Mouse (Mus musculus): ENCODE measurements around the gene Zfp219. TPM values are rescaled to one million over a fixed set of nuclear protein-coding genes. Genes with fewer than 3 reads are reported as not detected.

Gene Zfp219
- polyA plus RNA-seq, 1 experiment = 64.5 TPM

- Histone ChIP-seq H3K27me3 (ENCODE audit: control insufficient read depth, insufficient read depth, low read length, poor library complexity, severe bottlenecking) (no peaks in the 10 kb centered on the region), H3K9ac (ENCODE audit: low read depth, poor library complexity, severe bottlenecking) (no peak overlapping the region)
Observed at GRCm38 (mm10) chr14:52012553-52012952, 8.0 kb downstream of the Zfp219 start.

GRCm38 (mm10) chr14:52012085-52012484 lies 8.4 kb downstream of the Zfp219 start:
- TF ChIP-seq POLR2A (IDR thresholded peaks at IDR 0.05; ENCODE audit: insufficient read depth, low read length) (no peak), EP300 (IDR thresholded peaks at IDR 0.05; ENCODE audit: insufficient read depth, low read depth, low read length) (no peak), CTCF (IDR thresholded peaks at IDR 0.05; ENCODE audit: low read depth, low read length) (no peak)
- H3K9me3 ChIP-seq (replicated peaks; ENCODE audit: control insufficient read depth, insufficient read depth, low read length, poor library complexity, severe bottlenecking) = no peaks in the 10 kb centered on the region
- no peak overlapping the region for H3K9ac ChIP-seq (ENCODE audit: low read depth, poor library complexity, severe bottlenecking)
- H3K4me3 ChIP-seq (ENCODE audit: low read depth, low read length) = no peak overlapping the region
- peaks cover 5% of the 10 kb centered on the region for H3K4me1 ChIP-seq (ENCODE audit: control insufficient read depth, insufficient read depth, low read length)
- 0 out of 2 replicates have a peak, but pooled peaks cover 1% of the 10 kb centered on the region for H3K36me3 ChIP-seq (ENCODE audit: control insufficient read depth, insufficient read depth, low read length, poor library complexity, severe bottlenecking)
- no peaks in the 10 kb centered on the region for H3K27me3 ChIP-seq (ENCODE audit: control insufficient read depth, insufficient read depth, low read length, poor library complexity, severe bottlenecking)
- no peak overlapping the region for H3K27ac ChIP-seq (ENCODE audit: insufficient read depth, low read length)

More at GRCm38 (mm10) chr14:52012553-52012952, 8.0 kb downstream of the Zfp219 start:
- Histone ChIP-seq H3K4me3 (ENCODE audit: low read depth, low read length) (no peak overlapping the region), H3K9me3 (replicated peaks; ENCODE audit: control insufficient read depth, insufficient read depth, low read length, poor library complexity, severe bottlenecking) (no peaks in the 10 kb centered on the region), H3K27ac (ENCODE audit: insufficient read depth, low read length) (no peak overlapping the region), H3K4me1 (ENCODE audit: control insufficient read depth, insufficient read depth, low read length) (peaks cover 4% of the 10 kb centered on the region), H3K36me3 (ENCODE audit: control insufficient read depth, insufficient read depth, low read length, poor library complexity, severe bottlenecking) (no peaks in the 10 kb centered on the region)
- no peak for TF ChIP-seq POLR2A (IDR thresholded peaks at IDR 0.05; ENCODE audit: insufficient read depth, low read length)
- no peak for TF ChIP-seq EP300 (IDR thresholded peaks at IDR 0.05; ENCODE audit: insufficient read depth, low read depth, low read length)
- no peak for TF ChIP-seq CTCF (IDR thresholded peaks at IDR 0.05; ENCODE audit: low read depth, low read length)

DNA sequence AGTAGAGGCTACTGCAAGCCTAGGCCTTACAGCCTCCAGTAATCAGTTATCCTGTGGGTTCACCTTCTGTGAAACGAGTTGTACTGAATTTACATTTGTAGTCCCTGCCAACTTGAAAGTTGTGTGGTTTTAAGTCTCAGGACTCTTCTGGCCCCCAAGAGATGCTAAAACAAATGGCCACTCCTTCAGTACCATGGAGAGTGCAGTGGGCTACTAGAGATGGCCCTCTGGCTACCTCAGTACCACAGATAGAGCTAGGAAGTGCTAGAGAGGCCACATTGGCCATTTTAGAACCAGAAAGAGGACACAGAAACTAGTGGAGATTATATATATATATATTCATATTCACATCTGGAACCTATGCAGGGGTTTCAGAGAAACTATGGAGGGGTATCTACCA lies 8.8 kb downstream of the Zfp219 start:
- Histone ChIP-seq H3K36me3 (ENCODE audit: control insufficient read depth, insufficient read depth, low read length, poor library complexity, severe bottlenecking) (0 out of 2 replicates have a peak, but pooled peaks cover 2% of the 10 kb centered on the region), H3K27ac (ENCODE audit: insufficient read depth, low read length) (peak overlapping the region; percentile 12; the same call in 1 of the 2 replicates), H3K9me3 (replicated peaks; ENCODE audit: control insufficient read depth, insufficient read depth, low read length, poor library complexity, severe bottlenecking) (no peaks in the 10 kb centered on the region), H3K27me3 (ENCODE audit: control insufficient read depth, insufficient read depth, low read length, poor library complexity, severe bottlenecking) (no peaks in the 10 kb centered on the region), H3K4me3 (ENCODE audit: low read depth, low read length) (no peak overlapping the region), H3K9ac (ENCODE audit: low read depth, poor library complexity, severe bottlenecking) (no peak overlapping the region), H3K4me1 (ENCODE audit: control insufficient read depth, insufficient read depth, low read length) (peaks cover 5% of the 10 kb centered on the region)
- TF ChIP-seq EP300 (IDR thresholded peaks at IDR 0.05; ENCODE audit: insufficient read depth, low read depth, low read length) (no peak), POLR2A (IDR thresholded peaks at IDR 0.05; ENCODE audit: insufficient read depth, low read length) (no peak), CTCF (IDR thresholded peaks at IDR 0.05; ENCODE audit: low read depth, low read length) (no peak)

DNA sequence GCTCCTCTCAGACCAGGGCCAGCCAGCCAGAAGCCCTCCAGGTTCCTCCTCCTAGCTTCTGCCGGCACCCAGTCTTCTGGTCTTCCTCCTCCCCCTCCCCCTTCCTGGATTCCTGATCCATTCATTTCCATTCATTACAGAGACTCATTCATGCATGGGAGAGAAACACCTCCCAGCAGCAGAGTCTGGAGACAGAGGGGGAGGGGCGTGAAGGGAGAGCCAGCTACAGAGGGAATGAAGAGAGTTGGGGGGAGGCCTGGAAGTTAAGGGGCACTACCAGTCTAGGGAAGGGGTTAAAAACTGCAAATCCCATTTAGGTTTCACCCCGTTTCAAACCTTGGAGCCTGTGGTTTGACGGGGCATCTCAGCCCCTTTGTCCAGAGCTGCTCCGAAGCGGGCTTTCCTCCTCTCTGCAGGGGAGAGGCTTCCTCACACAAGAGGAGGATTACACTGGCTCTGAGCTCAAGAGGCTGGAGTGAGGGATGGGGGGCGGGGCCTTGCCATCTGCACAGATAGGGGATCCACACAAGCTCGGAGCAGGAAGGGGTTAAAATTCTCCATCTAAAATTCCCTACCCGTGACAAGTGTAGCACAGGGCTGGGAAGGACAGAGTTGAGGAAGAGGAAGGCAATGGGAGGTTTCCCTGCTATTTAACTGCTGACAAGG lies 10.0 kb downstream of the Zfp219 start:
- Histone ChIP-seq H3K4me3 (ENCODE audit: low read depth, low read length) (peak overlapping the region; percentile 35), H3K27me3 (ENCODE audit: control insufficient read depth, insufficient read depth, low read length, poor library complexity, severe bottlenecking) (no peaks in the 10 kb centered on the region), H3K36me3 (ENCODE audit: control insufficient read depth, insufficient read depth, low read length, poor library complexity, severe bottlenecking) (peaks cover 2% of the 10 kb centered on the region; the same call in 1 of the 2 replicates), H3K4me1 (ENCODE audit: control insufficient read depth, insufficient read depth, low read length) (peaks cover 5% of the 10 kb centered on the region), H3K9me3 (replicated peaks; ENCODE audit: control insufficient read depth, insufficient read depth, low read length, poor library complexity, severe bottlenecking) (no peaks in the 10 kb centered on the region), H3K9ac (ENCODE audit: low read depth, poor library complexity, severe bottlenecking) (no peak overlapping the region), H3K27ac (ENCODE audit: insufficient read depth, low read length) (peak overlapping the region; percentile 66)
- TF ChIP-seq CTCF (IDR thresholded peaks at IDR 0.05; ENCODE audit: low read depth, low read length) (no peak), EP300 (IDR thresholded peaks at IDR 0.05; ENCODE audit: insufficient read depth, low read depth, low read length) (0 out of 2 replicates have a peak, but pooled peaks have one; percentile 22)

- Histone ChIP-seq H3K27ac (ENCODE audit: insufficient read depth, low read length) (peak overlapping the region; percentile 59), H3K27me3 (ENCODE audit: control insufficient read depth, insufficient read depth, low read length, poor library complexity, severe bottlenecking) (no peaks in the 10 kb centered on the region), H3K9ac (ENCODE audit: low read depth, poor library complexity, severe bottlenecking) (peak overlapping the region; percentile 22; the same call in 1 of the 2 replicates), H3K36me3 (ENCODE audit: control insufficient read depth, insufficient read depth, low read length, poor library complexity, severe bottlenecking) (peaks cover 2% of the 10 kb centered on the region; the same call in 1 of the 2 replicates), H3K4me3 (ENCODE audit: low read depth, low read length) (peak overlapping the region; percentile 35), H3K9me3 (replicated peaks; ENCODE audit: control insufficient read depth, insufficient read depth, low read length, poor library complexity, severe bottlenecking) (no peaks in the 10 kb centered on the region), H3K4me1 (ENCODE audit: control insufficient read depth, insufficient read depth, low read length) (peaks cover 5% of the 10 kb centered on the region)
- TF ChIP-seq CTCF (IDR thresholded peaks at IDR 0.05; ENCODE audit: low read depth, low read length) (no peak), EP300 (IDR thresholded peaks at IDR 0.05; ENCODE audit: insufficient read depth, low read depth, low read length) (no peak), POLR2A (IDR thresholded peaks at IDR 0.05; ENCODE audit: insufficient read depth, low read length) (no peak)
Observed at GRCm38 (mm10) chr14:52009841-52010240, 10.7 kb downstream of the Zfp219 start.

- TF ChIP-seq EP300 (IDR thresholded peaks at IDR 0.05; ENCODE audit: insufficient read depth, low read depth, low read length) = no peak
- TF ChIP-seq POLR2A (IDR thresholded peaks at IDR 0.05; ENCODE audit: insufficient read depth, low read length) = no peak
- TF ChIP-seq CTCF (IDR thresholded peaks at IDR 0.05; ENCODE audit: low read depth, low read length) = no peak
- peak overlapping the region; percentile 22 for H3K9ac ChIP-seq (ENCODE audit: low read depth, poor library complexity, severe bottlenecking)
- H3K9me3 ChIP-seq (replicated peaks; ENCODE audit: control insufficient read depth, insufficient read depth, low read length, poor library complexity, severe bottlenecking) = no peaks in the 10 kb centered on the region
- no peaks in the 10 kb centered on the region for H3K27me3 ChIP-seq (ENCODE audit: control insufficient read depth, insufficient read depth, low read length, poor library complexity, severe bottlenecking)
- peak overlapping the region; percentile 34 for H3K4me3 ChIP-seq (ENCODE audit: low read depth, low read length)
- no peak overlapping the region for H3K27ac ChIP-seq (ENCODE audit: insufficient read depth, low read length)
- H3K36me3 ChIP-seq (ENCODE audit: control insufficient read depth, insufficient read depth, low read length, poor library complexity, severe bottlenecking) = peaks cover 2% of the 10 kb centered on the region; the same call in 1 of the 2 replicates
- peaks cover 5% of the 10 kb centered on the region for H3K4me1 ChIP-seq (ENCODE audit: control insufficient read depth, insufficient read depth, low read length)
Observed at GRCm38 (mm10) chr14:52009361-52009760, 11.2 kb downstream of the Zfp219 start.

Measured in ES-Bruce4 (cell line).